Mouse (Mus musculus) limb, embryonic 15.5 days (tissue): ENCODE data around the gene Tuba8. TPM values are rescaled to one million over a fixed set of nuclear protein-coding genes. Genes with fewer than 3 reads are reported as not detected.
A peak's percentile ranks its signal among the peaks of the same experiment; 100 is the strongest.

Experiments used
- ATAC-seq: fragments of 200-750 bp; cut with Nextera tagmentation; 2 replicates; pipeline ENCODE4 v1.8.0; 2017; ENCODE audit warnings: low read depth, moderate TSS enrichment; ENCODE audit not compliant: insufficient number of reproducible peaks, low FRiP score, low TSS enrichment
- H3K27ac ChIP-seq: fragments of 300-500 bp; sonication (generic); 2 replicates; pipeline ENCODE4 v1.5.1; 2015; ENCODE audit warnings: moderate library complexity, mild to moderate bottlenecking, inconsistent platforms
- H3K27me3 ChIP-seq: fragments of 300-500 bp; sonication (generic); 2 replicates; pipeline ENCODE4 v1.6.1; 2015; ENCODE audit warnings: inconsistent platforms
- H3K36me3 ChIP-seq: fragments of 300-500 bp; sonication (generic); 2 replicates; pipeline ENCODE4 v1.6.1; 2015; ENCODE audit warnings: inconsistent platforms
- H3K4me1 ChIP-seq: fragments of 300-500 bp; sonication (generic); 2 replicates; pipeline ENCODE4 v1.6.1; 2015; ENCODE audit warnings: inconsistent platforms
- H3K4me2 ChIP-seq: fragments of 300-500 bp; sonication (generic); 2 replicates; pipeline ENCODE4 v1.6.1; 2015; ENCODE audit warnings: mild to moderate bottlenecking, inconsistent platforms
- H3K4me3 ChIP-seq: fragments of 300-500 bp; sonication (generic); 2 replicates; pipeline ENCODE4 v1.5.1; 2015; ENCODE audit warnings: mild to moderate bottlenecking, inconsistent platforms
- H3K9ac ChIP-seq: fragments of 300-500 bp; sonication (generic); 2 replicates; pipeline ENCODE4 v1.6.1; 2015; ENCODE audit warnings: inconsistent platforms
- H3K9me3 ChIP-seq: fragments of 300-500 bp; sonication (generic); 2 replicates; pipeline ENCODE4 v1.6.1; 2016; ENCODE audit warnings: inconsistent platforms
- WGBS: fragments of 180-500 bp; shearing (Covaris S2); methylation state at CpG from one replicate; pipeline ENCODE4 v1.1.7; 2015; 5-methylcytosine and 5-hydroxymethylcytosine counted together
- polyA plus RNA-seq: library from polyadenylated mRNA; unstranded; fragments of >200 nt; fragmentation: Nextera tagmentation; extraction: Ambion mirVana; gene quantifications from 2 replicates; pipeline ENCODE4 v1.2.1, GENCODE M21; 2015

Gene Tuba8
- polyA plus RNA-seq, 1 experiment from 2014 or later = 16.3 TPM

GRCm38 (mm10) chr6:121206481-121206880, 4.0 kb upstream of the Tuba8 start:
- H3K27ac ChIP-seq = no peak overlapping the region
- 79% methylated on average over 5 of the region's 5 CpGs for WGBS

GRCm38 (mm10) chr6:121209584-121209983, 912 bp upstream of the Tuba8 start:
- Histone ChIP-seq H3K4me3 (no peak overlapping the region), H3K36me3 (no peaks in the 10 kb centered on the region), H3K4me2 (no peak overlapping the region), H3K9ac (no peak overlapping the region), H3K9me3 (no peaks in the 10 kb centered on the region), H3K27ac (no peak overlapping the region), H3K4me1 (peaks cover 19% of the 10 kb centered on the region), H3K27me3 (peaks cover 27% of the 10 kb centered on the region)
- WGBS = 68% methylated on average over 2 of the region's 2 CpGs
- ATAC-seq = no peak

More at GRCm38 (mm10) chr6:121206481-121206880, 4.0 kb upstream of the Tuba8 start:
- Histone ChIP-seq H3K4me3 (no peak overlapping the region), H3K4me1 (peaks cover 14% of the 10 kb centered on the region), H3K9ac (no peak overlapping the region), H3K4me2 (no peak overlapping the region), H3K9me3 (no peaks in the 10 kb centered on the region), H3K27me3 (peaks cover 22% of the 10 kb centered on the region), H3K36me3 (no peaks in the 10 kb centered on the region)
- no peak for ATAC-seq

GRCm38 (mm10) chr6:121210926-121211289, 412 bp downstream of the Tuba8 start:
- Histone ChIP-seq H3K27me3 (peaks cover 27% of the 10 kb centered on the region), H3K27ac (no peak overlapping the region), H3K36me3 (no peaks in the 10 kb centered on the region), H3K4me3 (peak overlapping the region; percentile 36), H3K4me1 (peaks cover 19% of the 10 kb centered on the region), H3K9me3 (no peaks in the 10 kb centered on the region), H3K9ac (0 out of 2 replicates have a peak overlapping the region, but pooled peaks have one; percentile 14), H3K4me2 (peak overlapping the region; percentile 83)
- no peak for ATAC-seq
- WGBS = under 1% methylated on average over 12 of the region's 12 CpGs

GRCm38 (mm10) chr6:121211743-121212142, 1.2 kb downstream of the Tuba8 start:
- ATAC-seq = no peak; the same call in 1 of the 2 replicates
- WGBS = 6% methylated on average over 4 of the region's 5 CpGs
- H3K36me3 ChIP-seq = no peaks in the 10 kb centered on the region
- H3K4me3 ChIP-seq = peak overlapping the region; percentile 36
- H3K27ac ChIP-seq = no peak overlapping the region
- H3K4me2 ChIP-seq = peak overlapping the region; percentile 83
- peaks cover 27% of the 10 kb centered on the region for H3K27me3 ChIP-seq
- H3K9ac ChIP-seq = no peak overlapping the region
- peaks cover 19% of the 10 kb centered on the region for H3K4me1 ChIP-seq
- no peaks in the 10 kb centered on the region for H3K9me3 ChIP-seq

- Histone ChIP-seq H3K9me3 (no peaks in the 10 kb centered on the region), H3K27me3 (peaks cover 27% of the 10 kb centered on the region), H3K36me3 (no peaks in the 10 kb centered on the region), H3K27ac (no peak overlapping the region), H3K4me1 (peaks cover 19% of the 10 kb centered on the region), H3K4me2 (no peak overlapping the region), H3K9ac (no peak overlapping the region), H3K4me3 (no peak overlapping the region)
- no peak for ATAC-seq
- WGBS = 73% methylated on average over 4 of the region's 4 CpGs
Measured at GRCm38 (mm10) chr6:121212988-121213387, 2.5 kb downstream of the Tuba8 start.

GRCm38 (mm10) chr6:121214221-121214620, 3.7 kb downstream of the Tuba8 start:
- Histone ChIP-seq H3K9ac (no peak overlapping the region), H3K4me2 (no peak overlapping the region), H3K27me3 (peaks cover 27% of the 10 kb centered on the region), H3K4me1 (peaks cover 19% of the 10 kb centered on the region), H3K4me3 (no peak overlapping the region), H3K36me3 (no peaks in the 10 kb centered on the region), H3K9me3 (no peaks in the 10 kb centered on the region), H3K27ac (no peak overlapping the region)
- no peak for ATAC-seq
- whole genome bisulfite sequencing = 79% methylated on average over 5 of the region's 5 CpGs

- Histone ChIP-seq H3K9ac (no peak overlapping the region), H3K36me3 (no peaks in the 10 kb centered on the region), H3K9me3 (no peaks in the 10 kb centered on the region), H3K4me3 (no peak overlapping the region), H3K4me2 (no peak overlapping the region), H3K27ac (no peak overlapping the region), H3K4me1 (peaks cover 19% of the 10 kb centered on the region), H3K27me3 (peaks cover 23% of the 10 kb centered on the region)
- ATAC-seq = no peak
- WGBS = 82% methylated on average over 8 of the region's 8 CpGs
Measured at GRCm38 (mm10) chr6:121214667-121215330, 4.3 kb downstream of the Tuba8 start.

GRCm38 (mm10) chr6:121215336-121215735, 4.8 kb downstream of the Tuba8 start:
- Histone ChIP-seq H3K27me3 (peaks cover 17% of the 10 kb centered on the region), H3K9ac (no peak overlapping the region), H3K9me3 (no peaks in the 10 kb centered on the region), H3K4me1 (peaks cover 17% of the 10 kb centered on the region), H3K4me2 (no peak overlapping the region), H3K27ac (no peak overlapping the region), H3K4me3 (no peak overlapping the region), H3K36me3 (no peaks in the 10 kb centered on the region)
- WGBS = 64% methylated on average over 5 of the region's 5 CpGs
- ATAC-seq = no peak

GRCm38 (mm10) chr6:121215896-121216295, 5.4 kb downstream of the Tuba8 start:
- Histone ChIP-seq H3K36me3 (no peaks in the 10 kb centered on the region), H3K4me1 (peaks cover 11% of the 10 kb centered on the region), H3K4me3 (no peak overlapping the region), H3K9ac (no peak overlapping the region), H3K9me3 (no peaks in the 10 kb centered on the region), H3K27ac (no peak overlapping the region), H3K4me2 (no peak overlapping the region), H3K27me3 (peaks cover 12% of the 10 kb centered on the region)
- no peak for ATAC-seq
- 79% methylated on average over 6 of the region's 6 CpGs for WGBS

GRCm38 (mm10) chr6:121216589-121217255, 6.2 kb downstream of the Tuba8 start:
- WGBS = 81% methylated on average over 5 of the region's 5 CpGs
- Histone ChIP-seq H3K4me2 (no peak overlapping the region), H3K4me1 (peaks cover 3% of the 10 kb centered on the region; the same call in 1 of the 2 replicates)

GRCm38 (mm10) chr6:121218002-121218401, 7.5 kb downstream of the Tuba8 start:
- 87% methylated on average over 7 of the region's 7 CpGs for WGBS
- H3K27me3 ChIP-seq = no peaks in the 10 kb centered on the region
- no peak for ATAC-seq
- no peak overlapping the region for H3K4me2 ChIP-seq
- H3K4me1 ChIP-seq = no peaks in the 10 kb centered on the region
- H3K36me3 ChIP-seq = no peaks in the 10 kb centered on the region
- H3K9ac ChIP-seq = no peak overlapping the region
- no peak overlapping the region for H3K4me3 ChIP-seq
- H3K27ac ChIP-seq = no peak overlapping the region
- H3K9me3 ChIP-seq = no peaks in the 10 kb centered on the region

More at GRCm38 (mm10) chr6:121216589-121217255, 6.2 kb downstream of the Tuba8 start:
- no peak for ATAC-seq
- Histone ChIP-seq H3K9me3 (no peaks in the 10 kb centered on the region), H3K36me3 (no peaks in the 10 kb centered on the region), H3K27ac (no peak overlapping the region), H3K27me3 (peaks cover 3% of the 10 kb centered on the region; the same call in 1 of the 2 replicates), H3K4me3 (no peak overlapping the region), H3K9ac (no peak overlapping the region)

- WGBS = 79% methylated on average over 4 of the region's 4 CpGs
- Histone ChIP-seq H3K9me3 (no peaks in the 10 kb centered on the region), H3K9ac (no peak overlapping the region), H3K4me3 (no peak overlapping the region), H3K4me2 (no peak overlapping the region), H3K36me3 (no peaks in the 10 kb centered on the region), H3K4me1 (no peaks in the 10 kb centered on the region), H3K27ac (no peak overlapping the region), H3K27me3 (no peaks in the 10 kb centered on the region)
- ATAC-seq = no peak
Measured at GRCm38 (mm10) chr6:121219406-121219805, 8.9 kb downstream of the Tuba8 start.
